In genomic region chr2:181952747-181953680, GRCm38 (mm10) we compare ENCODE assay signal across 10 mouse cellular contexts. TPM values are rescaled to one million over a fixed set of nuclear protein-coding genes. Genes with fewer than 3 reads are reported as not detected.
DNase-seq lines count a peak whose midpoint lies in the region; ATAC-seq and TF ChIP-seq lines count a peak whose summit lies in the region.
"Not testable (repeated sequence)": the region's sequence is repeated elsewhere in the genome, so short reads cannot be mapped to it uniquely, and the experiment has no call there.
"Had no signal": no experiment of that assay in that cellular context is flagged by ENCODE, and none has a peak within 500 bp of the region (broad histone marks: within the 10 kb centered on the region; RNA-seq: fewer than 3 reads in every experiment).

No protein-coding gene starts in this region.

- not testable (repeated sequence) for H3K9me3 ChIP-seq in embryonic facial prominence, embryonic 14.5 days (ENCODE audit: control insufficient read depth, low read length); hindbrain, embryonic 11.5 days (ENCODE audit: control insufficient read depth, low read length); lung, embryonic 14.5 days (ENCODE audit: low read depth, low read length); midbrain, embryonic 15.5 days; stomach, postnatal 0 days (ENCODE audit: control insufficient read depth, low read length)

- TF ChIP-seq CTCF in heart, adult 2 months (IDR thresholded peaks at IDR 0.05); lung, embryonic 14.5 days (IDR thresholded peaks at IDR 0.05; ENCODE audit: low read depth); stomach, postnatal 0 days (IDR thresholded peaks at IDR 0.05; ENCODE audit: low read depth): not testable (repeated sequence)

- H3K4me2 ChIP-seq in embryonic facial prominence, embryonic 14.5 days (ENCODE audit: low read depth, low read length) = peak overlapping the region; percentile 43
- H3K4me2 ChIP-seq in hindbrain, embryonic 11.5 days (replicated peaks; ENCODE audit: low read depth, low read length) = peak overlapping the region; percentile 25; the same call in 1 of the 2 replicates
- H3K4me2 ChIP-seq in lung, embryonic 14.5 days = peak overlapping the region; percentile 53
- H3K4me2 ChIP-seq in midbrain, embryonic 15.5 days = peak overlapping the region; percentile 55
- peak overlapping the region; percentile 23 for H3K4me2 ChIP-seq in stomach, postnatal 0 days (replicated peaks; ENCODE audit: low read depth)

- H3K4me1 ChIP-seq in embryonic facial prominence, embryonic 14.5 days (ENCODE audit: control insufficient read depth, insufficient read depth, low read length); heart, adult 2 months (ENCODE audit: control insufficient read depth, insufficient read depth, low read length); hindbrain, embryonic 11.5 days (replicated peaks; ENCODE audit: control insufficient read depth, insufficient read depth, low read length); lung, embryonic 14.5 days (ENCODE audit: insufficient read depth); midbrain, embryonic 15.5 days; stomach, postnatal 0 days (replicated peaks; ENCODE audit: control insufficient read depth, insufficient read depth): not testable (repeated sequence)

- not testable (repeated sequence) for TF ChIP-seq EP300 in heart, adult 2 months (IDR thresholded peaks at IDR 0.05; ENCODE audit: insufficient read depth, low read depth, low read length); stomach, postnatal 0 days (optimal IDR thresholded peaks at IDR 0.05)

- H3K27me3 ChIP-seq in embryonic facial prominence, embryonic 14.5 days (replicated peaks; ENCODE audit: control insufficient read depth, insufficient read depth, low read length); heart, adult 2 months (ENCODE audit: control insufficient read depth, insufficient read depth, low read length); hindbrain, embryonic 11.5 days (ENCODE audit: control insufficient read depth, insufficient read depth, low read length); lung, embryonic 14.5 days (ENCODE audit: insufficient read depth, low read length); midbrain, embryonic 15.5 days (replicated peaks); stomach, postnatal 0 days (ENCODE audit: control insufficient read depth, insufficient read depth, low read length): not testable (repeated sequence)

- 27% methylated on average over 18 of the region's 21 CpGs for WGBS in embryonic facial prominence, embryonic 14.5 days
- WGBS in heart, adult 2 months = 19% methylated on average over 21 of the region's 21 CpGs
- 22% methylated on average over 21 of the region's 21 CpGs for WGBS in hindbrain, embryonic 11.5 days
- WGBS in lung, embryonic 14.5 days = 18% methylated on average over 21 of the region's 21 CpGs
- 22% methylated on average over 21 of the region's 21 CpGs for WGBS in midbrain, embryonic 15.5 days
- WGBS in stomach, postnatal 0 days = 21% methylated on average over 21 of the region's 21 CpGs

- intact Hi-C loops in heart, adult 2 months (cut with DNase I) = not testable (repeated sequence)

- H3K4me3 ChIP-seq in embryonic facial prominence, embryonic 14.5 days (ENCODE audit: low read depth, low read length) = peak overlapping the region; percentile 14; the same call in 1 of the 2 replicates
- not testable (repeated sequence) for H3K4me3 ChIP-seq in heart, adult 2 months; hindbrain, embryonic 11.5 days (ENCODE audit: low read depth, low read length); lung, embryonic 14.5 days (ENCODE audit: low read depth, low read length); stomach, postnatal 0 days (ENCODE audit: low read depth, low read length)
- H3K4me3 ChIP-seq in midbrain, embryonic 15.5 days = peak overlapping the region; percentile 30

- not testable (repeated sequence) for H3K79me2 ChIP-seq in heart, adult 2 months (replicated peaks; ENCODE audit: control insufficient read depth, insufficient read depth, low read length)

- not testable (repeated sequence) for TF ChIP-seq POLR2A in heart, adult 2 months (IDR thresholded peaks at IDR 0.05; ENCODE audit: insufficient read depth, low read depth, low read length)

- not testable (repeated sequence) for H3K27ac ChIP-seq in embryonic facial prominence, embryonic 14.5 days (replicated peaks; ENCODE audit: low read depth, low read length); heart, adult 2 months; hindbrain, embryonic 11.5 days (ENCODE audit: low read depth, low read length); lung, embryonic 14.5 days (ENCODE audit: low read depth); midbrain, embryonic 15.5 days; stomach, postnatal 0 days (replicated peaks)

- not testable (repeated sequence) for ATAC-seq in embryonic facial prominence, embryonic 14.5 days (ENCODE audit: low read depth); hindbrain, embryonic 11.5 days (ENCODE audit: low FRiP score); midbrain, embryonic 15.5 days (replicated peaks)
- ATAC-seq in lung, embryonic 14.5 days (ENCODE audit: insufficient read depth) = peak; percentile 92
- 0 out of 2 replicates have a peak, but pooled peaks have one; percentile 32 for ATAC-seq in stomach, postnatal 0 days (ENCODE audit: low FRiP score, low TSS enrichment)

- peak; percentile 84 for DNase-seq in R1 (ENCODE audit: low read depth, low spot score)
- DNase-seq in embryonic facial prominence, embryonic 14.5 days (ENCODE audit: low spot score) = peak; percentile 46
- peak; percentile 7 to 24 for DNase-seq in heart, adult 2 months
- peak; percentile 44 for DNase-seq in hindbrain, embryonic 11.5 days (ENCODE audit: low spot score)
- peak; percentile 8 for DNase-seq in kidney, postnatal 10 days
- peak; percentile 75 for DNase-seq in lung, embryonic 14.5 days
- DNase-seq in stomach, postnatal 0 days (ENCODE audit: low spot score) = peak; percentile 34

- not testable (repeated sequence) for H3K9ac ChIP-seq in embryonic facial prominence, embryonic 14.5 days (ENCODE audit: low read depth, low read length); heart, adult 2 months (ENCODE audit: low read depth, low read length); hindbrain, embryonic 11.5 days (ENCODE audit: low read depth, low read length); lung, embryonic 14.5 days; stomach, postnatal 0 days (ENCODE audit: low read length)
- peak overlapping the region; percentile 8; the same call in 1 of the 2 replicates for H3K9ac ChIP-seq in midbrain, embryonic 15.5 days

- H3K36me3 ChIP-seq in embryonic facial prominence, embryonic 14.5 days (ENCODE audit: control insufficient read depth, insufficient read depth, low read length); heart, adult 2 months (ENCODE audit: control insufficient read depth, insufficient read depth, low read length); hindbrain, embryonic 11.5 days (ENCODE audit: control insufficient read depth, insufficient read depth, low read length); lung, embryonic 14.5 days (ENCODE audit: insufficient read depth); midbrain, embryonic 15.5 days (replicated peaks); stomach, postnatal 0 days (ENCODE audit: control insufficient read depth, insufficient read depth, low read length): not testable (repeated sequence)

RNA-seq across cellular contexts. Expression of gene Gm14496, which starts 37.9 kb away (rescaled TPM):
- not detected in 2 replicates for polyA plus RNA-seq in embryonic facial prominence, embryonic 14.5 days (2014; fragmentation: Nextera tagmentation; extraction: Ambion mirVana)
- not detected for total RNA-seq in heart, adult 2 months (2021)
- polyA plus RNA-seq in heart, adult 2 months (2012; rRNA removed) = not detected in 2 replicates
- not detected in 2 replicates for polyA plus RNA-seq in hindbrain, embryonic 11.5 days (2014; fragmentation: Nextera tagmentation; extraction: Ambion mirVana)
- not detected in 2 replicates for polyA plus RNA-seq in lung, embryonic 14.5 days (2014; fragmentation: Nextera tagmentation; extraction: Ambion mirVana)
- polyA plus RNA-seq in midbrain, embryonic 15.5 days (2015; fragmentation: Nextera tagmentation; extraction: Ambion mirVana) = not detected in 2 replicates
- 0.01 TPM in 1 of 2 replicates, not detected in the other for polyA plus RNA-seq in stomach, postnatal 0 days (2015; fragmentation: Nextera tagmentation; extraction: Ambion mirVana)
- total RNA-seq: adrenal gland, adult 18-20 months; gastrocnemius, postnatal 10 days had no signal

Comparison
In these comparisons a context has a peak if more than half of its experiments do, and no peak if none do; other contexts are left out.
1. DNase-seq: peak in every context shown above with its lines; median percentile 84 in R1; 75 in lung, embryonic 14.5 days; 46 in embryonic facial prominence, embryonic 14.5 days; 44 in hindbrain, embryonic 11.5 days; 34 in stomach, postnatal 0 days; 16 in heart, adult 2 months; 8 in kidney, postnatal 10 days.